Mouse (Mus musculus) kidney, postnatal 0 days (tissue): ENCODE results near the gene Hsd11b2. TPM values are rescaled to one million over a fixed set of nuclear protein-coding genes. Genes with fewer than 3 reads are reported as not detected.

Source experiments
- ATAC-seq: fragments of 200-750 bp; cut with Nextera tagmentation; replicated peaks from 2 replicates; pipeline ENCODE4 v1.8.0; 2017; ENCODE audit warnings: low read depth, moderate number of reproducible peaks, moderate TSS enrichment, moderate library complexity; ENCODE audit not compliant: low FRiP score
- DNase-seq: peaks from one replicate; pipeline ENCODE4 v3.0.0-alpha.2; 2016; ENCODE audit warnings: low spot score
- H3K27ac ChIP-seq: fragments of 300-500 bp; sonication (generic); 2 replicates; pipeline ENCODE4 v1.5.1; 2014; ENCODE audit warnings: mild to moderate bottlenecking
- H3K27me3 ChIP-seq: fragments of 300-500 bp; sonication (generic); 2 replicates; pipeline ENCODE4 v1.6.1; 2014; ENCODE audit warnings: low read length, mixed read lengths; ENCODE audit not compliant: insufficient read depth
- H3K36me3 ChIP-seq: fragments of 300-500 bp; sonication (generic); 2 replicates; pipeline ENCODE4 v1.6.1; 2014; ENCODE audit warnings: low read length, mixed read lengths; ENCODE audit not compliant: insufficient read depth
- H3K4me1 ChIP-seq: fragments of 300-500 bp; sonication (generic); replicated peaks from 2 replicates; pipeline ENCODE4 v1.6.1; 2014; ENCODE audit warnings: antibody characterized with exemption, low read length, mixed read lengths; ENCODE audit not compliant: insufficient read depth
- H3K4me2 ChIP-seq: fragments of 300-500 bp; sonication (generic); 2 replicates; pipeline ENCODE4 v1.6.1; 2014; ENCODE audit warnings: mild to moderate bottlenecking, low read length, moderate library complexity, mixed read lengths
- H3K4me3 ChIP-seq: fragments of 300-500 bp; sonication (generic); replicated peaks from 2 replicates; pipeline ENCODE4 v1.5.1; 2014; ENCODE audit warnings: low read depth, low read length
- H3K9ac ChIP-seq: fragments of 300-500 bp; sonication (generic); 2 replicates; pipeline ENCODE4 v1.6.1; 2014; ENCODE audit warnings: low read depth, low read length
- H3K9me3 ChIP-seq: fragments of 300-500 bp; sonication (generic); replicated peaks from 2 replicates; pipeline ENCODE4 v1.6.1; 2016; ENCODE audit warnings: low read length, inconsistent platforms, mixed read lengths
- CTCF ChIP-seq: IDR thresholded peaks from 2 replicates; pipeline ENCODE4 v1.5.1; 2016; ENCODE audit warnings: antibody characterized with exemption, low read depth, mild to moderate bottlenecking, moderate library complexity
- WGBS: fragments of 180-500 bp; shearing (Covaris S2); extraction: QIAGEN DNeasy Blood & Tissue Kit; methylation state at CpG from one replicate; pipeline ENCODE4 v1.1.7; 2014; 5-methylcytosine and 5-hydroxymethylcytosine counted together
- polyA plus RNA-seq: library from polyadenylated mRNA; unstranded; fragments of >200 nt; fragmentation: Nextera tagmentation; extraction: Ambion mirVana; gene quantifications from 2 replicates; pipeline ENCODE4 v1.2.1, GENCODE M21; 2015

The Hsd11b2 gene
- polyA plus RNA-seq, 1 experiment from 2014 or later = 42.4 TPM

- Histone ChIP-seq H3K4me3 (no peak overlapping the region), H3K27ac (no peak overlapping the region), H3K4me2 (no peak overlapping the region), H3K4me1 (0 out of 2 replicates have a peak, but pooled peaks cover 7% of the 10 kb centered on the region), H3K27me3 (no peaks in the 10 kb centered on the region), H3K9ac (no peak overlapping the region), H3K9me3 (no peaks in the 10 kb centered on the region), H3K36me3 (peaks cover 27% of the 10 kb centered on the region)
- ATAC-seq (no peak), DNase-seq (no peak)
- TF ChIP-seq CTCF = no peak
- 55% methylated on average over 6 of the region's 6 CpGs for WGBS
Observed at GRCm38 (mm10) chr8:105537011-105537677, 18.6 kb downstream of the Hsd11b2 start.

- Histone ChIP-seq H3K4me1 (no peaks in the 10 kb centered on the region), H3K27me3 (no peaks in the 10 kb centered on the region), H3K9me3 (no peaks in the 10 kb centered on the region), H3K27ac (no peak overlapping the region), H3K4me2 (no peak overlapping the region), H3K4me3 (no peak overlapping the region), H3K36me3 (peaks cover 27% of the 10 kb centered on the region), H3K9ac (no peak overlapping the region)
- TF ChIP-seq CTCF = no peak
- no peak for ATAC-seq
- DNase-seq = no peak
- WGBS = 61% methylated on average over 4 of the region's 4 CpGs
Observed at GRCm38 (mm10) chr8:105538940-105539339, 20.4 kb downstream of the Hsd11b2 start.

- ATAC-seq = no peak
- WGBS = 83% methylated on average over 3 of the region's 3 CpGs
- no peak overlapping the region for H3K27ac ChIP-seq
- TF ChIP-seq CTCF = no peak
- no peak overlapping the region for H3K9ac ChIP-seq
- H3K4me2 ChIP-seq = no peak overlapping the region
- H3K4me3 ChIP-seq = no peak overlapping the region
- DNase-seq = no peak
- H3K4me1 ChIP-seq = peaks cover 20% of the 10 kb centered on the region
- H3K9me3 ChIP-seq = no peaks in the 10 kb centered on the region
- H3K36me3 ChIP-seq = peaks cover 19% of the 10 kb centered on the region
- no peaks in the 10 kb centered on the region for H3K27me3 ChIP-seq
Observed at GRCm38 (mm10) chr8:105542032-105542656, 23.6 kb downstream of the Hsd11b2 start.

DNA sequence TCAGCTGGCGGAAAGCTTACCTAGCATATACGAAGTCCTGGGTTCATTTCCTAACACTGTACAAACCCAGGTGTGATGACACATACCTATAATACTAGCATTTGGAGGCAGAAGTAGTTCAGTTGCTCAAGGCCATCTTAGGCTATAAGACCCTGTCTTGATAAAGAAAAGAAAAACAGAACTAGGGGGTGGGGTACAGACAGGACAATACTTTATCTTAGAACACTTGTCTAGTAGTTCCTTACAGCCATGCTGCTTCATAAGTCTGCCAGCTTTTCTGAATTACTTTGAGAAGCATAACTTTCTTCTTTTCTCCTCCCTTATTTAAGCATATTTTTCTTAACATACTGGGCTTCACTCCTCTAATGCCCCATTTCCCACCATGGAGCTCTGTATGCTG, 24.3 kb downstream of the Hsd11b2 start:
- 89% methylated on average over 2 of the region's 2 CpGs for WGBS
- no peak overlapping the region for H3K27ac ChIP-seq
- H3K9ac ChIP-seq = no peak overlapping the region
- ATAC-seq (no peak), DNase-seq (no peak)
- H3K4me2 ChIP-seq = no peak overlapping the region
- peaks cover 22% of the 10 kb centered on the region for H3K4me1 ChIP-seq
- no peak for TF ChIP-seq CTCF
- no peak overlapping the region for H3K4me3 ChIP-seq
- H3K36me3 ChIP-seq = peaks cover 14% of the 10 kb centered on the region
- H3K27me3 ChIP-seq = no peaks in the 10 kb centered on the region
- H3K9me3 ChIP-seq = no peaks in the 10 kb centered on the region

GRCm38 (mm10) chr8:105543703-105544102, 25.1 kb downstream of the Hsd11b2 start:
- H3K27ac ChIP-seq = peak overlapping the region; percentile 70; the same call in 1 of the 2 replicates
- DNase-seq = no peak
- no peak overlapping the region for H3K4me3 ChIP-seq
- no peak for ATAC-seq
- peaks cover 9% of the 10 kb centered on the region for H3K36me3 ChIP-seq
- H3K9ac ChIP-seq = no peak overlapping the region
- no peak overlapping the region for H3K4me2 ChIP-seq
- no peaks in the 10 kb centered on the region for H3K9me3 ChIP-seq
- TF ChIP-seq CTCF = no peak
- H3K4me1 ChIP-seq = peaks cover 22% of the 10 kb centered on the region
- H3K27me3 ChIP-seq = no peaks in the 10 kb centered on the region
- WGBS = 14% methylated on average over 1 of the region's 1 CpGs

GRCm38 (mm10) chr8:105544544-105545205, 26.1 kb downstream of the Hsd11b2 start:
- TF ChIP-seq CTCF = no peak
- Histone ChIP-seq H3K4me3 (no peak overlapping the region), H3K4me1 (peaks cover 22% of the 10 kb centered on the region), H3K36me3 (0 out of 2 replicates have a peak, but pooled peaks cover under 1% of the 10 kb centered on the region), H3K9ac (no peak overlapping the region), H3K27ac (peak overlapping the region; percentile 70), H3K4me2 (no peak overlapping the region), H3K27me3 (no peaks in the 10 kb centered on the region), H3K9me3 (no peaks in the 10 kb centered on the region)
- ATAC-seq (peak; percentile 89), DNase-seq (peak; percentile 62)
- 39% methylated on average over 7 of the region's 7 CpGs for WGBS
